Mouse (Mus musculus) thymus, adult 2 months (tissue): ENCODE measurements around the gene Pla2g4e. TPM values are rescaled to one million over a fixed set of nuclear protein-coding genes. Genes with fewer than 3 reads are reported as not detected.

Experiments used
- DNase-seq: peaks from one replicate; pipeline ENCODE4 v3.0.0; 2021
- H3K27ac ChIP-seq: fragments of 200-500 bp; 2 replicates; pipeline ENCODE4 v1.5.1; 2012; ENCODE audit warnings: low read length, control low read depth; ENCODE audit not compliant: control insufficient read depth, insufficient read depth
- H3K27me3 ChIP-seq: fragments of 200-500 bp; 2 replicates; pipeline ENCODE4 v1.6.1; 2012; ENCODE audit warnings: mild to moderate bottlenecking, low read length, moderate library complexity, mixed read lengths; ENCODE audit not compliant: control insufficient read depth, insufficient read depth
- H3K36me3 ChIP-seq: fragments of 200-500 bp; 2 replicates; pipeline ENCODE4 v1.6.1; 2012; ENCODE audit warnings: mild to moderate bottlenecking, low read length, moderate library complexity; ENCODE audit not compliant: control insufficient read depth, insufficient read depth
- H3K4me1 ChIP-seq: fragments of 200-500 bp; replicated peaks from 2 replicates; pipeline ENCODE4 v1.6.1; 2012; ENCODE audit warnings: low read length; ENCODE audit not compliant: control insufficient read depth, insufficient read depth
- H3K4me3 ChIP-seq: fragments of 200-500 bp; 2 replicates; pipeline ENCODE4 v1.5.1; 2012; ENCODE audit warnings: mild to moderate bottlenecking, low read length, control low read depth, moderate library complexity; ENCODE audit not compliant: control insufficient read depth, insufficient read depth
- CTCF ChIP-seq: fragments of 200-500 bp; IDR thresholded peaks from 2 replicates; pipeline ENCODE4 v1.5.1; 2012; ENCODE audit warnings: mild to moderate bottlenecking, control low read depth, low read length, moderate library complexity, borderline replicate concordance; ENCODE audit not compliant: control insufficient read depth, poor library complexity, insufficient read depth; ENCODE audit errors: extremely low read depth
- POLR2A ChIP-seq: fragments of 200-500 bp; IDR thresholded peaks from 2 replicates; pipeline ENCODE4 v1.6.1; 2012; ENCODE audit warnings: mild to moderate bottlenecking, low read length, control low read depth, moderate library complexity; ENCODE audit not compliant: control insufficient read depth, poor library complexity, insufficient read depth; ENCODE audit errors: extremely low read depth
- WGBS: fragments of 180-500 bp; shearing (Covaris S2); methylation state at CpG from one replicate; pipeline ENCODE4 v1.1.7; 2018; 5-methylcytosine and 5-hydroxymethylcytosine counted together
- polyA plus RNA-seq: library from polyadenylated mRNA; depleted of rRNA; stranded (reverse); fragments of >200 nt; gene quantifications from 2 replicates; pipeline ENCODE4 v1.2.3, GENCODE M21; 2012

The Pla2g4e gene
- polyA plus RNA-seq, 1 experiment, result 0.61 TPM

GRCm38 (mm10) chr2:120284094-120284493 lies 39.0 kb upstream of the Pla2g4e start:
- 93% methylated on average over 5 of the region's 5 CpGs for WGBS
- TF ChIP-seq CTCF, result no peak
- TF ChIP-seq POLR2A, result no peak
- no peaks in the 10 kb centered on the region for H3K27me3 ChIP-seq

GRCm38 (mm10) chr2:120283550-120283949 lies 38.4 kb upstream of the Pla2g4e start:
- DNase-seq, result no peak
- Histone ChIP-seq H3K4me3 (no peak overlapping the region), H3K36me3 (no peaks in the 10 kb centered on the region), H3K27me3 (no peaks in the 10 kb centered on the region), H3K27ac (no peak overlapping the region), H3K4me1 (no peaks in the 10 kb centered on the region)
- 82% methylated on average over 6 of the region's 6 CpGs for WGBS
- TF ChIP-seq CTCF (no peak), POLR2A (no peak)

More at GRCm38 (mm10) chr2:120284094-120284493, 39.0 kb upstream of the Pla2g4e start:
- Histone ChIP-seq H3K4me3 (no peak overlapping the region), H3K36me3 (no peaks in the 10 kb centered on the region), H3K4me1 (no peaks in the 10 kb centered on the region), H3K27ac (no peak overlapping the region)
- DNase-seq, result no peak

- no peak overlapping the region for H3K4me3 ChIP-seq
- 54% methylated on average over 3 of the region's 3 CpGs for WGBS
- no peaks in the 10 kb centered on the region for H3K4me1 ChIP-seq
- no peak overlapping the region for H3K27ac ChIP-seq
- H3K36me3 ChIP-seq, result no peaks in the 10 kb centered on the region
- no peaks in the 10 kb centered on the region for H3K27me3 ChIP-seq
- no peak for DNase-seq
- TF ChIP-seq POLR2A (no peak), CTCF (no peak)
These were observed 36.1 kb upstream of the Pla2g4e start for GRCm38 (mm10) chr2:120281221-120281620.

- Histone ChIP-seq H3K4me3 (no peak overlapping the region), H3K4me1 (no peaks in the 10 kb centered on the region), H3K27me3 (no peaks in the 10 kb centered on the region), H3K36me3 (no peaks in the 10 kb centered on the region), H3K27ac (no peak overlapping the region)
- WGBS, result 19% methylated on average over 8 of the region's 8 CpGs
- peak; percentile 51 for DNase-seq
- TF ChIP-seq CTCF (peak; percentile 55; the same call in 1 of the 2 replicates), POLR2A (no peak)
These were observed 34.8 kb upstream of the Pla2g4e start for GRCm38 (mm10) chr2:120279961-120280360.

- 83% methylated on average over 4 of the region's 4 CpGs for WGBS
- no peak for DNase-seq
- H3K27me3 ChIP-seq, result no peaks in the 10 kb centered on the region
- H3K4me3 ChIP-seq, result no peak overlapping the region
- no peaks in the 10 kb centered on the region for H3K36me3 ChIP-seq
- TF ChIP-seq POLR2A (no peak), CTCF (no peak)
- H3K27ac ChIP-seq, result no peak overlapping the region
- no peaks in the 10 kb centered on the region for H3K4me1 ChIP-seq
These were observed 31.8 kb upstream of the Pla2g4e start for GRCm38 (mm10) chr2:120276951-120277350.

GRCm38 (mm10) chr2:120268635-120269034 lies 23.5 kb upstream of the Pla2g4e start:
- no peak overlapping the region for H3K4me3 ChIP-seq
- H3K27ac ChIP-seq, result no peak overlapping the region
- DNase-seq, result peak; percentile 20
- H3K4me1 ChIP-seq, result no peaks in the 10 kb centered on the region
- WGBS, result 11% methylated on average over 9 of the region's 9 CpGs
- H3K27me3 ChIP-seq, result no peaks in the 10 kb centered on the region
- no peaks in the 10 kb centered on the region for H3K36me3 ChIP-seq
- TF ChIP-seq POLR2A (no peak), CTCF (no peak)

- TF ChIP-seq CTCF (no peak), POLR2A (no peak)
- no peak overlapping the region for H3K4me3 ChIP-seq
- 84% methylated on average over 6 of the region's 6 CpGs for WGBS
- no peak for DNase-seq
- H3K4me1 ChIP-seq, result no peaks in the 10 kb centered on the region
- no peaks in the 10 kb centered on the region for H3K36me3 ChIP-seq
- H3K27ac ChIP-seq, result no peak overlapping the region
- no peaks in the 10 kb centered on the region for H3K27me3 ChIP-seq
These were observed 20.4 kb upstream of the Pla2g4e start for GRCm38 (mm10) chr2:120265523-120265922.
